Mouse (Mus musculus): ENCODE data around the gene 2310061I04Rik. TPM values are rescaled to one million over a fixed set of nuclear protein-coding genes. Genes with fewer than 3 reads are reported as not detected.

Gene 2310061I04Rik
- total RNA-seq, 2 experiments from 2014 or later, result 7.5 to 51.8 TPM

- no peak for ATAC-seq (replicated peaks; ENCODE audit: poor library complexity)
These were observed 26.1 kb downstream of the 2310061I04Rik start for GRCm38 (mm10) chr17:35870884-35871696.

- ATAC-seq (replicated peaks; ENCODE audit: poor library complexity), result peak; percentile 63
These were observed 26.9 kb downstream of the 2310061I04Rik start for GRCm38 (mm10) chr17:35870151-35870883.

- no peak for ATAC-seq (replicated peaks; ENCODE audit: poor library complexity)
These were observed 27.7 kb downstream of the 2310061I04Rik start for GRCm38 (mm10) chr17:35869346-35870067.

GRCm38 (mm10) chr17:35868961-35869345 lies 28.3 kb downstream of the 2310061I04Rik start:
- no peak for ATAC-seq (replicated peaks; ENCODE audit: poor library complexity)

GRCm38 (mm10) chr17:35868165-35868820 lies 28.9 kb downstream of the 2310061I04Rik start:
- ATAC-seq (replicated peaks; ENCODE audit: poor library complexity), result no peak

GRCm38 (mm10) chr17:35866911-35867890 lies 30.0 kb downstream of the 2310061I04Rik start:
- peak; percentile 20; the same call in 1 of the 2 replicates for ATAC-seq (replicated peaks; ENCODE audit: poor library complexity)

GRCm38 (mm10) chr17:35866281-35866831 lies 30.9 kb downstream of the 2310061I04Rik start:
- ATAC-seq (replicated peaks; ENCODE audit: poor library complexity), result no peak

GRCm38 (mm10) chr17:35865481-35866280 lies 31.6 kb downstream of the 2310061I04Rik start, which contains the start of gene Ppp1r18:
Gene Ppp1r18 (plus strand): TSS chr17:35865593.
- no peak for ATAC-seq (replicated peaks; ENCODE audit: poor library complexity)

GRCm38 (mm10) chr17:35864832-35865353 lies 32.3 kb downstream of the 2310061I04Rik start:
- ATAC-seq (replicated peaks; ENCODE audit: poor library complexity), result no peak

GRCm38 (mm10) chr17:35861198-35861857 lies 35.9 kb downstream of the 2310061I04Rik start, which contains the start of gene Nrm:
Gene Nrm (plus strand): TSS chr17:35861318.
- peak; percentile 88 for ATAC-seq (replicated peaks; ENCODE audit: poor library complexity)

GRCm38 (mm10) chr17:35860831-35861197 lies 36.4 kb downstream of the 2310061I04Rik start:
- no peak for ATAC-seq (replicated peaks; ENCODE audit: poor library complexity)

GRCm38 (mm10) chr17:35859835-35860234 lies 37.4 kb downstream of the 2310061I04Rik start:
- ATAC-seq (replicated peaks; ENCODE audit: poor library complexity), result no peak

GRCm38 (mm10) chr17:35859371-35859770 lies 37.9 kb downstream of the 2310061I04Rik start:
- ATAC-seq (replicated peaks; ENCODE audit: poor library complexity), result no peak

- ATAC-seq (replicated peaks; ENCODE audit: poor library complexity), result peak; percentile 97
These were observed 46.3 kb downstream of the 2310061I04Rik start for GRCm38 (mm10) chr17:35850974-35851373.

GRCm38 (mm10) chr17:35848112-35848511 lies 49.1 kb downstream of the 2310061I04Rik start:
- peak; percentile 21; the same call in 1 of the 2 replicates for ATAC-seq (replicated peaks; ENCODE audit: poor library complexity)

GRCm38 (mm10) chr17:35843514-35843913 lies 53.7 kb downstream of the 2310061I04Rik start:
- ATAC-seq (replicated peaks; ENCODE audit: poor library complexity), result no peak

All from megakaryocyte progenitor cell, adult 5-6 weeks (primary cell).